In the genomic region with DNA sequence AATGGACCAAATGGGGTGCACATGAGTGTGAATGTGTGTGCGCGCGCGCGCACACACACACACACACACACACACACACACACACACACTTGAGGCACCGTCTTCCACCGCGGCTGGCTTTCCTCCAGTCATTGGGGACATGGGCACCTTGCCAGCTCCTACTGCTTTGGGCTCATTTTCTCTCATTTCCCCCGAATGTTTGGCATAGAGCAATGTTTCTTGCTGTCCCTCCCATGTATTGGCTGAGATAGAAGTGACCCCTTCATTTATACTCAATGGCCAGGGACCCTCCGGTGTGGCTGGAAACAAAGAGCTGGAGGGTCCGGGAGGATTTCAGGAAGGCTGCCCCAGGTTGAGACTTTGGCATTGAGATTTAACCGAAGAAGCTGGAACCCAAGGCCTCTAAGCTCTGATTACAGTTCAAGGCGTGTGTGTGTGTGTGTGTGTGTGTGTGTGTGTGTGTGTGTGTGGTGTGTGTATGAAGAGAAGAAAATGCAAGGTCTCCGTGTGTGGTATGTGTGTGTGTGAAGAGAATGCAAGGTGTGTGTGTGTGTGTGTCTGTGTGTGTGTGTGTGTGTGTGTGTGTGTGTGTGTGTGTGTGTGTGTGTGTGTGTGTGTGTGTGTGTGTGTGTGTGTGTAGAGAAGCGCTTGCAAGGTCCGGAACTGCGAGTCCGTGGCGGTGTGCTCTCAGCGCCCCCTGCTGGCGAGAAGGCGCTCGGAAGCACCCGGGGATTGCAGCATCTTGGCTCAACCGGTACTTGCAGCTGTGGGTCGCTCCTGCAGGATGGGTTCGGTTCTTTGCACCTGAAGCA, we compare ENCODE assay signal across 8 mouse cellular contexts. TPM values are rescaled to one million over a fixed set of nuclear protein-coding genes. Genes with fewer than 3 reads are reported as not detected.
A peak's percentile ranks its signal among the peaks of the same experiment; 100 is the strongest.
DNase-seq lines count a peak whose midpoint lies in the region; ATAC-seq and TF ChIP-seq lines count a peak whose summit lies in the region.

No protein-coding gene starts in this region.

- TF ChIP-seq CTCF in forebrain, postnatal 0 days (IDR thresholded peaks at IDR 0.05; ENCODE audit: low read depth) = peak; percentile 93
- peak; percentile 94 for TF ChIP-seq CTCF in lung, embryonic 14.5 days (IDR thresholded peaks at IDR 0.05; ENCODE audit: low read depth)
- TF ChIP-seq CTCF in olfactory bulb, adult 2 months (IDR thresholded peaks at IDR 0.05; ENCODE audit: insufficient read depth, low read depth, low read length) = peak; percentile 89

- H3K36me3 ChIP-seq in ES-E14 (ENCODE audit: control insufficient read depth, insufficient read depth, low read length, poor library complexity, severe bottlenecking) = no peaks in the 10 kb centered on the region
- H3K36me3 ChIP-seq in forebrain, postnatal 0 days (ENCODE audit: insufficient read depth) = no peaks in the 10 kb centered on the region
- H3K36me3 ChIP-seq in lung, embryonic 14.5 days (ENCODE audit: insufficient read depth) = no peaks in the 10 kb centered on the region

- no peak overlapping the region for H3K9ac ChIP-seq in ES-E14 (ENCODE audit: insufficient read depth, low read depth, low read length, poor library complexity, severe bottlenecking)
- peak overlapping the region; percentile 39; the same call in 1 of the 2 replicates for H3K9ac ChIP-seq in forebrain, postnatal 0 days
- no peak overlapping the region for H3K9ac ChIP-seq in lung, embryonic 14.5 days

- peaks cover 0 to 4% of the 10 kb centered on the region in 2 experiments; a peak in 2 of 4 replicates for H3K4me1 ChIP-seq in ES-E14 (ENCODE audit: control insufficient read depth in 2 of 2, insufficient read depth in 2 of 2, low read length in 2 of 2, poor library complexity in 1 of 2)
- peaks cover 4% of the 10 kb centered on the region; the same call in 1 of the 2 replicates for H3K4me1 ChIP-seq in forebrain, postnatal 0 days (ENCODE audit: insufficient read depth)
- H3K4me1 ChIP-seq in lung, embryonic 14.5 days (ENCODE audit: insufficient read depth) = no peaks in the 10 kb centered on the region
- H3K4me1 ChIP-seq in olfactory bulb, adult 2 months (ENCODE audit: control insufficient read depth, insufficient read depth, low read length) = peaks cover 5% of the 10 kb centered on the region; the same call in 1 of the 2 replicates

- intact Hi-C loops in heart, postnatal 36 days (cut with DNase I) = loop anchor here (2.0 kb wide), 2 partner anchors 269 to 379 kb away; no protein-coding TSS in a partner anchor

- H3K4me3 ChIP-seq in ES-E14 (ENCODE audit: insufficient read depth in 1 of 2, low read depth in 1 of 2, low read length in 2 of 2, poor library complexity in 1 of 2, severe bottlenecking in 1 of 2) = peak overlapping the region in 1 of 2 experiments; percentile 21; a peak in 1 of 4 replicates
- H3K4me3 ChIP-seq in forebrain, postnatal 0 days (ENCODE audit: low read depth, low read length) = no peak overlapping the region
- H3K4me3 ChIP-seq in lung, embryonic 14.5 days (ENCODE audit: low read depth, low read length) = no peak overlapping the region
- H3K4me3 ChIP-seq in olfactory bulb, adult 2 months (ENCODE audit: insufficient read depth, low read depth, low read length) = no peak overlapping the region

- no peaks in the 10 kb centered on the region for H3K9me3 ChIP-seq in ES-E14 (ENCODE audit: control insufficient read depth, insufficient read depth, low read depth, low read length)
- no peaks in the 10 kb centered on the region for H3K9me3 ChIP-seq in forebrain, postnatal 0 days (ENCODE audit: low read length)
- H3K9me3 ChIP-seq in lung, embryonic 14.5 days (ENCODE audit: low read depth, low read length) = no peaks in the 10 kb centered on the region

- H3K27me3 ChIP-seq in forebrain, postnatal 0 days (ENCODE audit: insufficient read depth, low read length) = no peaks in the 10 kb centered on the region
- H3K27me3 ChIP-seq in lung, embryonic 14.5 days (ENCODE audit: insufficient read depth, low read length) = no peaks in the 10 kb centered on the region

- peak; percentile 90 for ATAC-seq in forebrain, postnatal 0 days
- ATAC-seq in lung, embryonic 14.5 days (ENCODE audit: insufficient read depth) = peak; percentile 74

- H3K4me2 ChIP-seq in forebrain, postnatal 0 days (ENCODE audit: low read depth) = peak overlapping the region; percentile 36
- peak overlapping the region; percentile 48 for H3K4me2 ChIP-seq in lung, embryonic 14.5 days

- DNase-seq in ES-E14 (ENCODE audit: low read depth, low spot score) = no peak
- DNase-seq in cerebellum, adult 11-12 months = peak; percentile 76
- DNase-seq in forebrain, postnatal 0 days = peak; percentile 90
- DNase-seq in heart, postnatal 36 days = peak; percentile 78 to 82
- peak; percentile 55 to 83 for DNase-seq in layer of hippocampus, adult 8-10 months (ENCODE audit: low spot score in 2 of 2)
- DNase-seq in lung, embryonic 14.5 days = peak; percentile 91
- DNase-seq in testis, postnatal 14 days (ENCODE audit: low spot score) = peak; percentile 74

- WGBS in forebrain, postnatal 0 days = 22% methylated on average over 27 of the region's 27 CpGs
- 35% methylated on average over 25 of the region's 27 CpGs for WGBS in lung, embryonic 14.5 days
- WGBS in olfactory bulb, adult 2 months = 15% methylated on average over 24 of the region's 27 CpGs

- no peak overlapping the region for H3K27ac ChIP-seq in ES-E14 (ENCODE audit: insufficient read depth, low read depth, low read length, poor library complexity, severe bottlenecking)
- peak overlapping the region; percentile 29; the same call in 1 of the 2 replicates for H3K27ac ChIP-seq in forebrain, postnatal 0 days (ENCODE audit: low read depth, low read length)
- peak overlapping the region; percentile 36; the same call in 1 of the 2 replicates for H3K27ac ChIP-seq in lung, embryonic 14.5 days (ENCODE audit: low read depth)
- H3K27ac ChIP-seq in olfactory bulb, adult 2 months (ENCODE audit: insufficient read depth, low read depth, low read length) = no peak overlapping the region

- no peak for TF ChIP-seq POLR2A in olfactory bulb, adult 2 months (IDR thresholded peaks at IDR 0.05; ENCODE audit: insufficient read depth, low read depth, low read length)

- in situ Hi-C loops in ES-E14 (cut with MboI; ENCODE audit: low sequenced_read_pairs in 2 of 2, unreplicated experiment in 2 of 2) = no loop called here

TF ChIP-seq in ES-E14, 5 proteins besides CTCF, POLR2A, EP300 and RAD21:
- TF ChIP-seq CHD2 (IDR thresholded peaks at IDR 0.05; ENCODE audit: low read depth, low read length) (no peak), ZC3H11A (IDR thresholded peaks at IDR 0.05; ENCODE audit: borderline replicate concordance, low read depth, low read length) (0 out of 2 replicates have a peak, but pooled peaks have one; percentile 34)

RNA-seq across cellular contexts. Expression of a gene that starts 9.3 kb away (rescaled TPM):
- total RNA-seq in ES-E14 (2012; rRNA removed) = 65.7 and 91.3 TPM in 2 replicates
- 20.4 and 26.8 TPM in 2 replicates for total RNA-seq in forebrain, postnatal 0 days (2014; rRNA removed)
- polyA plus RNA-seq in forebrain, postnatal 0 days (2015; fragmentation: Nextera tagmentation; extraction: Ambion mirVana) = 14.5 and 16.2 TPM in 2 replicates
- total RNA-seq in heart, postnatal 36 days (2021) = 1 to 10 TPM; 7.3 to 8.5 TPM
- total RNA-seq in layer of hippocampus, adult 8-10 months (2022) = 10 to 100 TPM; 15.3 to 19.8 (median 17.9) TPM
- 56.8 and 57.0 TPM in 2 replicates for polyA plus RNA-seq in lung, embryonic 14.5 days (2014; fragmentation: Nextera tagmentation; extraction: Ambion mirVana)
- not detected in 2 replicates for polyA plus RNA-seq in olfactory bulb, adult 2 months (2012; ENCODE audit: insufficient read depth, insufficient read length, low replicate concordance, missing spikeins)

Comparison
In these comparisons a context has a peak if more than half of its experiments do, and no peak if none do; other contexts are left out.
1. H3K27ac ChIP-seq: peak in forebrain, postnatal 0 days (single experiment) and lung, embryonic 14.5 days (single experiment); none in ES-E14 (single experiment) and olfactory bulb, adult 2 months (single experiment).
2. Peak in every context shown above with its lines, with median percentiles within 50 percentile points of each other: CTCF ChIP-seq.